Mouse (Mus musculus): ENCODE results near the gene Lamtor3.

GRCm38 (mm10) chr3:137969951-137970350, 51.6 kb downstream of the Lamtor3 start:
- no peak for TF ChIP-seq POLR2A (IDR thresholded peaks at IDR 0.05; ENCODE audit: borderline replicate concordance, insufficient read depth, low read length)
- no peak for TF ChIP-seq CTCF (IDR thresholded peaks at IDR 0.05; ENCODE audit: borderline replicate concordance, insufficient read depth, low read depth, low read length)
